Mouse (Mus musculus): ENCODE measurements around the gene Il11ra1.
"Not testable (repeated sequence)": the region's sequence is repeated elsewhere in the genome, so short reads cannot be mapped to it uniquely, and the experiment has no call there.

Il11ra1 gene

GRCm38 (mm10) chr4:41699783-41700182 lies at the start of gene Il11ra1:
Gene Il11ra1, plus strand, starts transcription at chr4:41699989.
- not testable (repeated sequence) for DNase-seq (ENCODE audit: low read depth, low spot score)

GRCm38 (mm10) chr4:41653296-41653695 lies 46.5 kb upstream of the Il11ra1 start:
- peak; percentile 78 for DNase-seq (ENCODE audit: low read depth, low spot score)

- DNase-seq (ENCODE audit: low read depth, low spot score), result no peak
These were observed 46.1 kb upstream of the Il11ra1 start for GRCm38 (mm10) chr4:41653730-41654129.

- DNase-seq (ENCODE audit: low read depth, low spot score), result no peak
These were observed 45.6 kb upstream of the Il11ra1 start for GRCm38 (mm10) chr4:41654217-41654616.

- DNase-seq (ENCODE audit: low read depth, low spot score), result no peak
These were observed 44.3 kb upstream of the Il11ra1 start for GRCm38 (mm10) chr4:41655525-41655924.

GRCm38 (mm10) chr4:41658566-41659384 lies 41.0 kb upstream of the Il11ra1 start:
- DNase-seq (ENCODE audit: low read depth, low spot score), result no peak

GRCm38 (mm10) chr4:41659556-41659955 lies 40.2 kb upstream of the Il11ra1 start:
- peak; percentile 85 for DNase-seq (ENCODE audit: low read depth, low spot score)

GRCm38 (mm10) chr4:41660851-41661430 lies 38.8 kb upstream of the Il11ra1 start:
- DNase-seq (ENCODE audit: low read depth, low spot score), result peak; percentile 90

- DNase-seq (ENCODE audit: low read depth, low spot score), result no peak
These were observed 37.1 kb upstream of the Il11ra1 start for GRCm38 (mm10) chr4:41662723-41663122.

- DNase-seq (ENCODE audit: low read depth, low spot score), result no peak
These were observed 36.2 kb upstream of the Il11ra1 start for GRCm38 (mm10) chr4:41663614-41664013.

GRCm38 (mm10) chr4:41664533-41664932 lies 35.3 kb upstream of the Il11ra1 start:
- DNase-seq (ENCODE audit: low read depth, low spot score), result no peak

- no peak for DNase-seq (ENCODE audit: low read depth, low spot score)
These were observed 34.6 kb upstream of the Il11ra1 start for GRCm38 (mm10) chr4:41665009-41665675.

GRCm38 (mm10) chr4:41666646-41667045 lies 33.1 kb upstream of the Il11ra1 start:
- no peak for DNase-seq (ENCODE audit: low read depth, low spot score)

- no peak for DNase-seq (ENCODE audit: low read depth, low spot score)
These were observed 29.0 kb upstream of the Il11ra1 start for GRCm38 (mm10) chr4:41670836-41671235.

GRCm38 (mm10) chr4:41671500-41671899 lies 28.3 kb upstream of the Il11ra1 start:
- DNase-seq (ENCODE audit: low read depth, low spot score), result no peak

GRCm38 (mm10) chr4:41671963-41672480 lies 27.8 kb upstream of the Il11ra1 start:
- DNase-seq (ENCODE audit: low read depth, low spot score), result peak; percentile 57

GRCm38 (mm10) chr4:41672522-41672963 lies 27.2 kb upstream of the Il11ra1 start:
- no peak for DNase-seq (ENCODE audit: low read depth, low spot score)

- DNase-seq (ENCODE audit: low read depth, low spot score), result no peak
These were observed 26.6 kb upstream of the Il11ra1 start for GRCm38 (mm10) chr4:41673186-41673585.

- DNase-seq (ENCODE audit: low read depth, low spot score), result no peak
These were observed 23.4 kb upstream of the Il11ra1 start for GRCm38 (mm10) chr4:41676248-41677005.

GRCm38 (mm10) chr4:41677006-41677629 lies 22.7 kb upstream of the Il11ra1 start:
- no peak for DNase-seq (ENCODE audit: low read depth, low spot score)

GRCm38 (mm10) chr4:41678863-41679262 lies 20.9 kb upstream of the Il11ra1 start:
- DNase-seq (ENCODE audit: low read depth, low spot score), result no peak
